Mouse (Mus musculus): Measurements from ENCODE around the gene Mcoln2. TPM values are rescaled to one million over a fixed set of nuclear protein-coding genes. Genes with fewer than 3 reads are reported as not detected.

Gene Mcoln2
- polyA plus RNA-seq, 1 experiment from 2014 or later, result 0.44 TPM

GRCm38 (mm10) chr3:146122125-146122420, 27.6 kb upstream of the Mcoln2 start:
- Histone ChIP-seq H3K9me3 (no peaks in the 10 kb centered on the region), H3K27me3 (ENCODE audit: insufficient read depth, poor library complexity, severe bottlenecking) (peaks cover 31% of the 10 kb centered on the region), H3K4me1 (peaks cover 19% of the 10 kb centered on the region), H3K27ac (peak overlapping the region; percentile 85; the same call in 1 of the 2 replicates), H3K36me3 (no peaks in the 10 kb centered on the region), H3K4me3 (peak overlapping the region; percentile 57)
- DNase-seq (ENCODE audit: low spot score), result no peak
- WGBS, result 49% methylated on average over 3 of the region's 3 CpGs

- Histone ChIP-seq H3K4me1 (peaks cover 10% of the 10 kb centered on the region), H3K27ac (no peak overlapping the region), H3K4me3 (no peak overlapping the region), H3K36me3 (no peaks in the 10 kb centered on the region), H3K9me3 (no peaks in the 10 kb centered on the region), H3K27me3 (ENCODE audit: insufficient read depth, poor library complexity, severe bottlenecking) (peaks cover 23% of the 10 kb centered on the region)
- WGBS, result 84% methylated on average over 8 of the region's 8 CpGs
- no peak for DNase-seq (ENCODE audit: low spot score)
These were observed 26.7 kb upstream of the Mcoln2 start for GRCm38 (mm10) chr3:146122807-146123463.

- DNase-seq (ENCODE audit: low spot score), result no peak
- peaks cover 18% of the 10 kb centered on the region for H3K27me3 ChIP-seq (ENCODE audit: insufficient read depth, poor library complexity, severe bottlenecking)
- WGBS, result 85% methylated on average over 9 of the region's 9 CpGs
- no peak overlapping the region for H3K27ac ChIP-seq
- peaks cover 8% of the 10 kb centered on the region; the same call in 1 of the 2 replicates for H3K4me1 ChIP-seq
- no peak overlapping the region for H3K4me3 ChIP-seq
- no peaks in the 10 kb centered on the region for H3K36me3 ChIP-seq
- no peaks in the 10 kb centered on the region for H3K9me3 ChIP-seq
These were observed 26.2 kb upstream of the Mcoln2 start for GRCm38 (mm10) chr3:146123464-146123825.

GRCm38 (mm10) chr3:146127205-146127604, 22.4 kb upstream of the Mcoln2 start:
- Histone ChIP-seq H3K27ac (no peak overlapping the region), H3K4me3 (no peak overlapping the region), H3K27me3 (ENCODE audit: insufficient read depth, poor library complexity, severe bottlenecking) (no peaks in the 10 kb centered on the region), H3K4me1 (no peaks in the 10 kb centered on the region), H3K36me3 (no peaks in the 10 kb centered on the region), H3K9me3 (no peaks in the 10 kb centered on the region)
- no peak for DNase-seq (ENCODE audit: low spot score)
- WGBS, result 31% methylated on average over 6 of the region's 6 CpGs

GRCm38 (mm10) chr3:146134834-146135233, 14.8 kb upstream of the Mcoln2 start:
- DNase-seq (ENCODE audit: low spot score), result no peak
- Histone ChIP-seq H3K27me3 (ENCODE audit: insufficient read depth, poor library complexity, severe bottlenecking) (no peaks in the 10 kb centered on the region), H3K4me1 (no peaks in the 10 kb centered on the region), H3K27ac (no peak overlapping the region), H3K9me3 (no peaks in the 10 kb centered on the region), H3K4me3 (no peak overlapping the region), H3K36me3 (no peaks in the 10 kb centered on the region)
- 72% methylated on average over 9 of the region's 9 CpGs for WGBS

- Histone ChIP-seq H3K4me1 (no peaks in the 10 kb centered on the region), H3K27me3 (ENCODE audit: insufficient read depth, poor library complexity, severe bottlenecking) (no peaks in the 10 kb centered on the region), H3K27ac (no peak overlapping the region), H3K4me3 (no peak overlapping the region), H3K9me3 (no peaks in the 10 kb centered on the region), H3K36me3 (no peaks in the 10 kb centered on the region)
- WGBS, result 87% methylated on average over 2 of the region's 2 CpGs
- DNase-seq (ENCODE audit: low spot score), result no peak
These were observed 14.2 kb upstream of the Mcoln2 start for GRCm38 (mm10) chr3:146135417-146135816.

- no peaks in the 10 kb centered on the region for H3K36me3 ChIP-seq
- no peaks in the 10 kb centered on the region for H3K27me3 ChIP-seq (ENCODE audit: insufficient read depth, poor library complexity, severe bottlenecking)
- no peak for DNase-seq (ENCODE audit: low spot score)
- no peak overlapping the region for H3K4me3 ChIP-seq
- no peaks in the 10 kb centered on the region for H3K4me1 ChIP-seq
- no peaks in the 10 kb centered on the region for H3K9me3 ChIP-seq
- 18% methylated on average over 10 of the region's 10 CpGs for WGBS
- no peak overlapping the region for H3K27ac ChIP-seq
These were observed 13.2 kb upstream of the Mcoln2 start for GRCm38 (mm10) chr3:146136422-146136821.

GRCm38 (mm10) chr3:146140276-146140675, 9.4 kb upstream of the Mcoln2 start:
- WGBS, result 84% methylated on average over 7 of the region's 7 CpGs
- no peak for DNase-seq (ENCODE audit: low spot score)
- no peak overlapping the region for H3K27ac ChIP-seq
- H3K4me1 ChIP-seq, result 0 out of 2 replicates have a peak, but pooled peaks cover 3% of the 10 kb centered on the region
- H3K4me3 ChIP-seq, result no peak overlapping the region
- H3K36me3 ChIP-seq, result no peaks in the 10 kb centered on the region
- no peaks in the 10 kb centered on the region for H3K9me3 ChIP-seq
- no peaks in the 10 kb centered on the region for H3K27me3 ChIP-seq (ENCODE audit: insufficient read depth, poor library complexity, severe bottlenecking)

- Histone ChIP-seq H3K9me3 (no peaks in the 10 kb centered on the region), H3K4me3 (no peak overlapping the region), H3K27ac (no peak overlapping the region), H3K4me1 (0 out of 2 replicates have a peak, but pooled peaks cover 3% of the 10 kb centered on the region), H3K27me3 (ENCODE audit: insufficient read depth, poor library complexity, severe bottlenecking) (no peaks in the 10 kb centered on the region), H3K36me3 (no peaks in the 10 kb centered on the region)
- WGBS, result 84% methylated on average over 7 of the region's 7 CpGs
- DNase-seq (ENCODE audit: low spot score), result no peak
These were observed 7.1 kb upstream of the Mcoln2 start for GRCm38 (mm10) chr3:146142523-146142922.

GRCm38 (mm10) chr3:146145501-146145900, 4.1 kb upstream of the Mcoln2 start:
- WGBS, result 50% methylated on average over 5 of the region's 5 CpGs
- Histone ChIP-seq H3K4me1 (peaks cover 17% of the 10 kb centered on the region), H3K27ac (no peak overlapping the region), H3K4me3 (no peak overlapping the region), H3K36me3 (no peaks in the 10 kb centered on the region), H3K27me3 (ENCODE audit: insufficient read depth, poor library complexity, severe bottlenecking) (peaks cover 20% of the 10 kb centered on the region), H3K9me3 (no peaks in the 10 kb centered on the region)
- no peak for DNase-seq (ENCODE audit: low spot score)

GRCm38 (mm10) chr3:146146131-146146530, 3.5 kb upstream of the Mcoln2 start:
- no peak overlapping the region for H3K4me3 ChIP-seq
- no peaks in the 10 kb centered on the region for H3K36me3 ChIP-seq
- no peaks in the 10 kb centered on the region for H3K9me3 ChIP-seq
- peaks cover 20% of the 10 kb centered on the region for H3K4me1 ChIP-seq
- H3K27me3 ChIP-seq (ENCODE audit: insufficient read depth, poor library complexity, severe bottlenecking), result peaks cover 27% of the 10 kb centered on the region
- no peak overlapping the region for H3K27ac ChIP-seq
- WGBS, result 48% methylated on average over 5 of the region's 5 CpGs
- DNase-seq (ENCODE audit: low spot score), result no peak

- DNase-seq (ENCODE audit: low spot score), result no peak
- peak overlapping the region; percentile 65 for H3K4me3 ChIP-seq
- no peaks in the 10 kb centered on the region for H3K36me3 ChIP-seq
- no peaks in the 10 kb centered on the region for H3K9me3 ChIP-seq
- WGBS, result under 1% methylated on average over 26 of the region's 26 CpGs
- peaks cover 24% of the 10 kb centered on the region for H3K4me1 ChIP-seq
- H3K27me3 ChIP-seq (ENCODE audit: insufficient read depth, poor library complexity, severe bottlenecking), result peaks cover 45% of the 10 kb centered on the region
- peak overlapping the region; percentile 69 for H3K27ac ChIP-seq
These were observed 396 bp downstream of the Mcoln2 start for GRCm38 (mm10) chr3:146150058-146150400.

- no peak overlapping the region for H3K27ac ChIP-seq
- peak overlapping the region; percentile 65 for H3K4me3 ChIP-seq
- no peak for DNase-seq (ENCODE audit: low spot score)
- H3K4me1 ChIP-seq, result peaks cover 24% of the 10 kb centered on the region
- no peaks in the 10 kb centered on the region for H3K9me3 ChIP-seq
- no peaks in the 10 kb centered on the region for H3K36me3 ChIP-seq
- H3K27me3 ChIP-seq (ENCODE audit: insufficient read depth, poor library complexity, severe bottlenecking), result peaks cover 45% of the 10 kb centered on the region
- WGBS, result 32% methylated on average over 11 of the region's 11 CpGs
These were observed 927 bp downstream of the Mcoln2 start for GRCm38 (mm10) chr3:146150560-146150959.

- 93% methylated on average over 10 of the region's 10 CpGs for WGBS
- peaks cover 45% of the 10 kb centered on the region for H3K27me3 ChIP-seq (ENCODE audit: insufficient read depth, poor library complexity, severe bottlenecking)
- no peaks in the 10 kb centered on the region for H3K36me3 ChIP-seq
These were observed 1.7 kb downstream of the Mcoln2 start for GRCm38 (mm10) chr3:146151328-146151727.

More at GRCm38 (mm10) chr3:146151328-146151727, 1.7 kb downstream of the Mcoln2 start:
- Histone ChIP-seq H3K27ac (no peak overlapping the region), H3K4me1 (peaks cover 27% of the 10 kb centered on the region), H3K4me3 (no peak overlapping the region), H3K9me3 (no peaks in the 10 kb centered on the region)
- no peak for DNase-seq (ENCODE audit: low spot score)

All from heart, embryonic 10.5 days (tissue).